Mouse (Mus musculus): ENCODE measurements around the gene Sulf2. TPM values are rescaled to one million over a fixed set of nuclear protein-coding genes. Genes with fewer than 3 reads are reported as not detected.

The Sulf2 gene
- total and polyA plus RNA-seq, 3 experiments, result not detected

DNA sequence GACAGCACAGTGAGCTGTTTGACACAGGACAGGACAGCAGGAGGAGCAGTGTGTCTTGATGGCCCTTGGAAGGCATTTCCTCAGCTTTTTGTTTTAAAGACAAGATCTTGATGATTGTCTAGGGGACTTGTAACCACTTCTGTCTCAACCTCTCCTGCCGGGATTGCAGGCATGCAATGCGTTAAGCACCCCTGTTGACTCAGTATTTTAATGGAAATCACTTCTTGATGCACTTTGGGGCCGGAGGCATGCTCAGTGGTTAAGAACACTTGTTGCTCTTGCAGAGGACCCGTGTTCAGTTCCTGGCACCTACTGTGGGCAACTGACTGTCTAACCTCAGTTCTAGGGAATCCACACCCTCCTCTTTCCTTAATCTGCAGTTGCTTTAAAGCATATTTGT is 89.0 kb downstream of the Sulf2 start:
- H3K4me1 ChIP-seq (ENCODE audit: control insufficient read depth in 1 of 2, insufficient read depth in 2 of 2, low read length in 2 of 2), result no peaks in the 10 kb centered on the region
- no peaks in the 10 kb centered on the region for H3K79me2 ChIP-seq (ENCODE audit: control insufficient read depth, insufficient read depth, low read length, poor library complexity)
- no peaks in the 10 kb centered on the region for H3K9me3 ChIP-seq (replicated peaks; ENCODE audit: insufficient read depth, low read length)
- H3K4me3 ChIP-seq (ENCODE audit: control insufficient read depth in 1 of 2, insufficient read depth in 1 of 2, low read depth in 2 of 2, low read length in 2 of 2), result no peak overlapping the region
- H3K27ac ChIP-seq (ENCODE audit: control insufficient read depth, low read depth, low read length), result no peak overlapping the region
- TF ChIP-seq ELF1 (IDR thresholded peaks at IDR 0.05; ENCODE audit: low read depth, low read length) (no peak), POLR2AphosphoS5 (IDR thresholded peaks at IDR 0.05; ENCODE audit: borderline replicate concordance, low read depth, low read length) (no peak), MYC (IDR thresholded peaks at IDR 0.05; ENCODE audit: low read depth, low read length) (no peak), NELFE (IDR thresholded peaks at IDR 0.05; ENCODE audit: low read depth, low read length) (no peak), CHD2 (IDR thresholded peaks at IDR 0.05; ENCODE audit: low read length) (no peak), POLR2AphosphoS2 (IDR thresholded peaks at IDR 0.05; ENCODE audit: low read length) (no peak), GATA1 (IDR thresholded peaks at IDR 0.05; ENCODE audit: low read depth, low read length) (no peak), ETS1 (IDR thresholded peaks at IDR 0.05; ENCODE audit: low read depth, low read length) (no peak), KAT2A (conservative IDR thresholded peaks at IDR 0.05; ENCODE audit: low read depth, low read length) (no peak), BHLHE40 (IDR thresholded peaks at IDR 0.05; ENCODE audit: borderline replicate concordance, low read depth, low read length) (no peak), CTCF (IDR thresholded peaks at IDR 0.05 in 2 of 3, conservative IDR thresholded peaks at IDR 0.05 in 1 of 3; ENCODE audit: control insufficient read depth in 1 of 3, insufficient read depth in 1 of 3, low read depth in 2 of 3, low read length in 3 of 3, poor library complexity in 1 of 3, severe bottlenecking in 1 of 3) (no peak), MAX (IDR thresholded peaks at IDR 0.05; ENCODE audit: low read length) (no peak), POLR2A (IDR thresholded peaks at IDR 0.05; ENCODE audit: control insufficient read depth in 1 of 2, insufficient read depth in 1 of 2, low read depth in 1 of 2, low read length in 2 of 2, poor library complexity in 1 of 2) (no peak), HCFC1 (IDR thresholded peaks at IDR 0.05; ENCODE audit: low read depth, low read length) (no peak), TBP (IDR thresholded peaks at IDR 0.05; ENCODE audit: low read depth, low read length) (no peak), GABPA (IDR thresholded peaks at IDR 0.05; ENCODE audit: low read depth, low read length) (no peak), RAD21 (IDR thresholded peaks at IDR 0.05; ENCODE audit: low read depth, low read length) (no peak), RCOR1 (IDR thresholded peaks at IDR 0.05; ENCODE audit: low read depth, low read length) (no peak)
- no peaks in the 10 kb centered on the region for H3K27me3 ChIP-seq (ENCODE audit: control insufficient read depth in 1 of 2, insufficient read depth in 2 of 2, low read length in 2 of 2)
- H3K36me3 ChIP-seq (ENCODE audit: control insufficient read depth in 1 of 2, insufficient read depth in 2 of 2, low read length in 2 of 2), result no peaks in the 10 kb centered on the region; a peak in 1 of 4 replicates
- no peak for DNase-seq (ENCODE audit: low read depth, low spot score)
- no peak overlapping the region for H3K9ac ChIP-seq (ENCODE audit: control insufficient read depth, low read depth, low read length, poor library complexity, severe bottlenecking)

DNA sequence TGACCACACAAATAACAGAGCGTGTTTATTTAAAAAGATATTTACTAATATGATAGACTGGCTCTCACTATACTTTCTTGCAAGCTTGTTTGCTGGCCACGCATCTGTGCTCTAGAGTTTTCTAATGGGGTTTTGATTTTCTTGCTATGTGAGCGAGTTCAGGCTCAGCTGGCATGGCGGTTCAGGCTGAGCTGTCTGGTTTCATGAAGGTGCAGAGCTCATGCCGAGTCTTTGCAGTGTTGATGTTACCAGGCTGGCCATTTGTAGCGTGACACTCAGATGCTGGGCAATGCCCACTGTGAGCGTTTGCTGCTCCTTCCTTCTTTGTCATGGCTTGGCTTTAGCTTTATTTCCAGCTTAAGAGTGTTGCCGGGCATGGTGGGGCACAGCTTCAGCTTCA is 93.0 kb downstream of the Sulf2 start:
- H3K27ac ChIP-seq (ENCODE audit: control insufficient read depth, low read depth, low read length), result no peak overlapping the region
- H3K27me3 ChIP-seq (ENCODE audit: control insufficient read depth in 1 of 2, insufficient read depth in 2 of 2, low read length in 2 of 2), result no peaks in the 10 kb centered on the region
- H3K4me3 ChIP-seq (ENCODE audit: control insufficient read depth in 1 of 2, insufficient read depth in 1 of 2, low read depth in 2 of 2, low read length in 2 of 2), result no peak overlapping the region
- no peak for TF ChIP-seq POLR2AphosphoS5 (IDR thresholded peaks at IDR 0.05; ENCODE audit: borderline replicate concordance, low read depth, low read length)
- TF ChIP-seq ZNF384 (IDR thresholded peaks at IDR 0.05; ENCODE audit: low read depth, low read length), result no peak
- no peak for TF ChIP-seq USF2 (IDR thresholded peaks at IDR 0.05; ENCODE audit: borderline replicate concordance in 1 of 2, insufficient read depth in 1 of 2, low read depth in 1 of 2, low read length in 2 of 2)
- TF ChIP-seq MAZ (IDR thresholded peaks at IDR 0.05; ENCODE audit: low read depth, low read length), result no peak
- no peak for TF ChIP-seq SMC3 (IDR thresholded peaks at IDR 0.05; ENCODE audit: low read depth, low read length)
- no peak for TF ChIP-seq MYB (IDR thresholded peaks at IDR 0.05; ENCODE audit: low read depth, low read length)
- no peak for TF ChIP-seq ELF1 (IDR thresholded peaks at IDR 0.05; ENCODE audit: low read depth, low read length)
- TF ChIP-seq SIN3A (IDR thresholded peaks at IDR 0.05; ENCODE audit: low read length), result no peak
- no peak for TF ChIP-seq JUND (IDR thresholded peaks at IDR 0.05; ENCODE audit: low read depth, low read length)
- no peak for TF ChIP-seq NELFE (IDR thresholded peaks at IDR 0.05; ENCODE audit: low read depth, low read length)
- no peak for TF ChIP-seq POLR2AphosphoS2 (IDR thresholded peaks at IDR 0.05; ENCODE audit: low read length)
- TF ChIP-seq ZC3H11A (IDR thresholded peaks at IDR 0.05; ENCODE audit: low read depth, low read length), result no peak
- TF ChIP-seq RAD21 (IDR thresholded peaks at IDR 0.05; ENCODE audit: low read depth, low read length), result no peak
- no peak overlapping the region for H3K9ac ChIP-seq (ENCODE audit: control insufficient read depth, low read depth, low read length, poor library complexity, severe bottlenecking)
- DNase-seq (ENCODE audit: low read depth, low spot score), result no peak
- H3K4me1 ChIP-seq (ENCODE audit: control insufficient read depth in 1 of 2, insufficient read depth in 2 of 2, low read length in 2 of 2), result no peaks in the 10 kb centered on the region
- no peaks in the 10 kb centered on the region for H3K79me2 ChIP-seq (ENCODE audit: control insufficient read depth, insufficient read depth, low read length, poor library complexity)
- H3K9me3 ChIP-seq (replicated peaks; ENCODE audit: insufficient read depth, low read length), result no peaks in the 10 kb centered on the region
- H3K36me3 ChIP-seq (ENCODE audit: control insufficient read depth in 1 of 2, insufficient read depth in 2 of 2, low read length in 2 of 2), result peaks cover 0 to 2% of the 10 kb centered on the region in 2 experiments; a peak in 1 of 4 replicates
